Mouse (Mus musculus): ENCODE results near the gene Gm20388. TPM values are rescaled to one million over a fixed set of nuclear protein-coding genes. Genes with fewer than 3 reads are reported as not detected.

Gm20388 gene
- polyA plus RNA-seq, 1 experiment from 2014 or later, result 8.3 TPM

DNA sequence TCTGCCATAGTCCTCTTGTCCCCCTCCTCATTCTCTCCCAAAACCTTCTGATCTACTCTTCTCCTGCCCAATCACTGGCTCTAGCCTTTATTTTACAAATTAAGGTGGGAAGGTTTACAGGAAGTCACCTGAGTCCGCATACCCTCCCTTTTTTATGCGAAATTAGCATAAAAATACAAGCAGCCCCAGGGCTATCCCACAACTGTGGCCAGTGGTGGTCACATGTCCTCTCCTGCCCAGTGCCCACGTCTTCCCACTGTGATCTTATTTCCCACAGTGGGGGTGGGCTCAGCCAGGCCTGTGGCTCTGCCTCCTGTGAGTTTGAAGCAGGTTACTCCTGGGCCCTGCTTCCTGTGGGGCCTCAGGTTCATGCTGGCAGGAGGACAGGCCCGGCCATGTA lies 2194.0 kb downstream of the Gm20388 start:
- ATAC-seq (replicated peaks; ENCODE audit: low FRiP score, low TSS enrichment, low read depth), result no peak
- WGBS, result 80% methylated on average over 4 of the region's 4 CpGs

DNA sequence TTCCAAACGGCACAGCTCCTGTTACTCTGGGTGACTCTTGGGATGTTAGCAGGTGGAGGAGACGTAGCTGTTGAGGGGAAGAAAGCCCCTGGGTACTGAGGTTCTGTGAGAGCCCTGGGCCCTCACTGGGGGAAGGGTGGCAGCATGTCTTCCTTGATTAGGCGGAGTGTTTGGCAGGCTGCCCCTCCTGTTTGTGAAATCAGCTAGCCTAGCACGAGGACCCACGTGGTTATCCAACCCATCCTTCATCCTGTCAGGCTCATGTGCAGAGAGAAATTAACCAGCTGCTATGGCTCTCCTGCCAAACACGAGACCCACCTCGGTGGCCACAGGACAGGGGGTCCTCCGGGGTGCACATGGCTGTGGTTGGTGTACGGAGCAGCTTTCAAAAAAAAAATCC lies 2195.6 kb downstream of the Gm20388 start:
- Histone ChIP-seq H3K4me1 (replicated peaks; ENCODE audit: control insufficient read depth, insufficient read depth, low read length) (peaks cover 7% of the 10 kb centered on the region), H3K9me3 (ENCODE audit: control insufficient read depth, low read length) (no peaks in the 10 kb centered on the region), H3K4me2 (ENCODE audit: low read length) (no peak overlapping the region), H3K9ac (ENCODE audit: low read length) (no peak overlapping the region), H3K27ac (ENCODE audit: low read depth) (no peak overlapping the region), H3K36me3 (ENCODE audit: control insufficient read depth, insufficient read depth, low read length) (no peaks in the 10 kb centered on the region), H3K27me3 (replicated peaks; ENCODE audit: control insufficient read depth, insufficient read depth, low read length) (no peaks in the 10 kb centered on the region), H3K4me3 (ENCODE audit: low read depth, low read length) (no peak overlapping the region)
- DNase-seq (ENCODE audit: low spot score), result no peak
- 28% methylated on average over 9 of the region's 9 CpGs for WGBS
- no peak for ATAC-seq (replicated peaks; ENCODE audit: low FRiP score, low TSS enrichment, low read depth)

More for the DNA sequence above, 2194.0 kb downstream of the Gm20388 start:
- Histone ChIP-seq H3K27ac (ENCODE audit: low read depth) (no peak overlapping the region), H3K4me3 (ENCODE audit: low read depth, low read length) (no peak overlapping the region), H3K9me3 (ENCODE audit: control insufficient read depth, low read length) (no peaks in the 10 kb centered on the region), H3K4me2 (ENCODE audit: low read length) (no peak overlapping the region), H3K9ac (ENCODE audit: low read length) (no peak overlapping the region), H3K4me1 (replicated peaks; ENCODE audit: control insufficient read depth, insufficient read depth, low read length) (peaks cover 7% of the 10 kb centered on the region), H3K36me3 (ENCODE audit: control insufficient read depth, insufficient read depth, low read length) (no peaks in the 10 kb centered on the region), H3K27me3 (replicated peaks; ENCODE audit: control insufficient read depth, insufficient read depth, low read length) (no peaks in the 10 kb centered on the region)
- no peak for DNase-seq (ENCODE audit: low spot score)

DNA sequence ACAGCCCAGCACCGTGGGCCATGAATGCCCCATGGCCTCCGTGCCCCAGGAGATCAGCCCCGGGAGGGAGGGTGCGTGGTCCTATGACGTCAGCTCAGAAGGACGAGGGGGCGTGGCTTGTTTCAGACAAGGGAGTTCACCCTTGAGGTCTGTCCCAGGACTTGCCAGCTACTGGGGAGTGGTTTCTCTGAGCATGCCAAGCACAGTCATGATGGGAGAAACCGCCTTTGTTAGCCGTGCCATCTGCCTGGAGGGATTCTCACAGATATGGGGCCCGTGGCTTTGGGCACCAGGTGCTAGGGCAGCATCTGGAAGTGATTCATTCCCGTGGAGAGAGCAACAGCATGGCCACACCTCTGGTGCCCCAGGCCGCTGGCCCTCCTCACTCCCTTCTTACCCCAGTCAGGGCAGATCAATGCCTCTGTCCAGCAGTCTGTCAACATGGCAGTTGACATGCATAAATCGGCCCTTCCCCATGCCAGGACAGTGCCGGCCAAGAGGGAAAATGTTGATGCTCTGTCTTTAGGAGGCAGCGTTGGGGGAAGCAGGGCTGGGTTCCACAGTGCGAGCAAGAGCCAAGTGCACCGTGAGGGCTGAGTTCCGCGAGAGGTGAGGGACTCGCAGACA lies 2199.7 kb downstream of the Gm20388 start:
- H3K9me3 ChIP-seq (ENCODE audit: control insufficient read depth, low read length), result no peaks in the 10 kb centered on the region

GRCm38 (mm10) chr8:122110867-122111253 lies 2200.2 kb downstream of the Gm20388 start:
- Histone ChIP-seq H3K4me3 (ENCODE audit: low read depth, low read length) (no peak overlapping the region), H3K9ac (ENCODE audit: low read length) (no peak overlapping the region), H3K27ac (ENCODE audit: low read depth) (no peak overlapping the region), H3K9me3 (ENCODE audit: control insufficient read depth, low read length) (no peaks in the 10 kb centered on the region), H3K36me3 (ENCODE audit: control insufficient read depth, insufficient read depth, low read length) (no peaks in the 10 kb centered on the region), H3K4me1 (replicated peaks; ENCODE audit: control insufficient read depth, insufficient read depth, low read length) (peaks cover 11% of the 10 kb centered on the region; the same call in 1 of the 2 replicates), H3K27me3 (replicated peaks; ENCODE audit: control insufficient read depth, insufficient read depth, low read length) (no peaks in the 10 kb centered on the region), H3K4me2 (ENCODE audit: low read length) (no peak overlapping the region)
- ATAC-seq (replicated peaks; ENCODE audit: low FRiP score, low TSS enrichment, low read depth) (no peak), DNase-seq (ENCODE audit: low spot score) (no peak)
- 31% methylated on average over 6 of the region's 6 CpGs for WGBS

More for the DNA sequence above, 2199.7 kb downstream of the Gm20388 start:
- 66% methylated on average over 20 of the region's 20 CpGs for WGBS
- Histone ChIP-seq H3K4me3 (ENCODE audit: low read depth, low read length) (no peak overlapping the region), H3K9ac (ENCODE audit: low read length) (no peak overlapping the region), H3K4me2 (ENCODE audit: low read length) (no peak overlapping the region), H3K4me1 (replicated peaks; ENCODE audit: control insufficient read depth, insufficient read depth, low read length) (peaks cover 11% of the 10 kb centered on the region; the same call in 1 of the 2 replicates), H3K27me3 (replicated peaks; ENCODE audit: control insufficient read depth, insufficient read depth, low read length) (no peaks in the 10 kb centered on the region), H3K36me3 (ENCODE audit: control insufficient read depth, insufficient read depth, low read length) (no peaks in the 10 kb centered on the region), H3K27ac (ENCODE audit: low read depth) (no peak overlapping the region)
- no peak for ATAC-seq (replicated peaks; ENCODE audit: low FRiP score, low TSS enrichment, low read depth)
- DNase-seq (ENCODE audit: low spot score), result no peak

DNA sequence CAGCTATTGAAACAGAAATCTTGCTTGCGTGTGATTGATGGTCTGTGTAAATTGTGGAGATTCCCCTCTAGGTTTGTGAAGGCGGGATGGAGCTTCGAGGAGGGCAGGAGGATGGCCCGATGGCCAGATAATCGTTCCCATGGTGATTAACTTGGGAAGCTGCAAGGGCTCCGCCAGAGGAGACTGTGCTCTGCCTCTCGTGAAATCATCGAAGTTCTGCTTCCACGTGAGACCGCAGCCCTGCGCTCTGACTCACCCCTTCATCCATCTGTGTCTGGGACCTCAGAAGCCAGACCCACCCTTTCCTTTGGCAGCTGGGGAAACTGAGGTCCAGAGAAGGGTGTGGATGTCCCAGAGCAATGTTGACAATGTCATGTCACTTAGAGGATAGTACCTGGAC lies 2201.1 kb downstream of the Gm20388 start:
- no peak for ATAC-seq (replicated peaks; ENCODE audit: low FRiP score, low TSS enrichment, low read depth)

DNA sequence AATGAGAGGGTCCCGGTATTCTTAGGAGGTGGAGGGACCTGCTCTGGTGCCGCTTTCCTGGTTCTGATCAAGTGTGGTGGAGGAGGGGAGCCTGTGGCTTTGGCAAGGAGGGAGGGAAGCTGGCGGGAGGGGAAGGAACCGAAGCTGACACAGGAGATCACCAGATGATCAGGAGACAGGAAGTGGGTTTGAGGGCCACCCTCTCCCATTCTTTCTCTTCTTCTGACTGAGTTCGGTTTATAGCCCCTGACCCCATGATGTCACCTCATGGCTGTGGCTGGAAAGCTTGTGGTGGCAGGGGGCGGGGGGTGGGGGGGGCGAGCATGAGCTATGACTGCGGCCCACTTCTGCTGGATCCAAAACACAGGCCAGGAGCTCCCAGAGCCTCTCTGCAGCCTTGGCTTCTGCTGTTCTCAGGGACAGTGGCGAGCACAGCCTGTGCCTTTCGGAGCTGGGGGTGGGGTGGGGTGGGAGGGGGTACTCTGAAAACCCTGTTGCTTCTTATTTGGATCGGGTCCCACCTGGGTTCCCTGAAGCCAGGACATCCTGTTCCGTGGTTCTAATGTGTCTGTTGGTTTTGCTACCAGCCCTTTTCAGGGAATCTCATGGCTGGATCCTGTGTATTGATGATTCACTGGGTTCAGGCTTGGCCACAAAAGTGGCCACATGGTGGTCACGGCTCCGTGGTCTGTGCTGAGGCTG lies 2201.8 kb downstream of the Gm20388 start:
- Histone ChIP-seq H3K4me1 (replicated peaks; ENCODE audit: control insufficient read depth, insufficient read depth, low read length) (peaks cover 11% of the 10 kb centered on the region; the same call in 1 of the 2 replicates), H3K27ac (ENCODE audit: low read depth) (no peak overlapping the region), H3K9me3 (ENCODE audit: control insufficient read depth, low read length) (no peaks in the 10 kb centered on the region), H3K4me2 (ENCODE audit: low read length) (no peak overlapping the region), H3K36me3 (ENCODE audit: control insufficient read depth, insufficient read depth, low read length) (no peaks in the 10 kb centered on the region), H3K9ac (ENCODE audit: low read length) (no peak overlapping the region), H3K27me3 (replicated peaks; ENCODE audit: control insufficient read depth, insufficient read depth, low read length) (no peaks in the 10 kb centered on the region), H3K4me3 (ENCODE audit: low read depth, low read length) (no peak overlapping the region)
- ATAC-seq (replicated peaks; ENCODE audit: low FRiP score, low TSS enrichment, low read depth), result no peak
- no peak for DNase-seq (ENCODE audit: low spot score)
- WGBS, result 66% methylated on average over 14 of the region's 14 CpGs

More for the DNA sequence above, 2201.1 kb downstream of the Gm20388 start:
- Histone ChIP-seq H3K9me3 (ENCODE audit: control insufficient read depth, low read length) (no peaks in the 10 kb centered on the region), H3K36me3 (ENCODE audit: control insufficient read depth, insufficient read depth, low read length) (no peaks in the 10 kb centered on the region), H3K27ac (ENCODE audit: low read depth) (no peak overlapping the region), H3K4me2 (ENCODE audit: low read length) (no peak overlapping the region), H3K4me3 (ENCODE audit: low read depth, low read length) (no peak overlapping the region), H3K27me3 (replicated peaks; ENCODE audit: control insufficient read depth, insufficient read depth, low read length) (no peaks in the 10 kb centered on the region), H3K4me1 (replicated peaks; ENCODE audit: control insufficient read depth, insufficient read depth, low read length) (peaks cover 11% of the 10 kb centered on the region; the same call in 1 of the 2 replicates), H3K9ac (ENCODE audit: low read length) (no peak overlapping the region)
- no peak for DNase-seq (ENCODE audit: low spot score)
- WGBS, result 37% methylated on average over 11 of the region's 11 CpGs

DNA sequence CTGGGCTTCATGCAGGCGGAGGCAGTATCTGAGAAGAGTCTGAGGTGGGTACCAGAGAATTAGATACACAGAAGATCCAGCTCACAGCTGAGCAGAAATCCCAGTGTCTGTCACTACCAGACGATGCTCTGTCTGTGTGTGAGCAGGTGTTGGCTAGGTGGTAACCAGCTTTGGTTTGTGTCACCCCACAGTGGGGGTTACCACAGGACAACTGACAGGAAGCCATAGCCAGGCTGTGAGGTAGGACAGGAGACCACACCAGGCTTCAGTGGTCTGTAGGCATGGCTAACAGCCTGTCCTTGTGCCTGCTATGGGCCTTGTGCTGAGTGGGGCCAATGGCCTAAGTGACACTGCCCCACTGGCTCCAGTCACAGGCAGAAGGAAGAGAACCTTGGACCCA lies 2204.2 kb downstream of the Gm20388 start:
- Histone ChIP-seq H3K4me3 (ENCODE audit: low read depth, low read length) (no peak overlapping the region), H3K9me3 (ENCODE audit: control insufficient read depth, low read length) (no peaks in the 10 kb centered on the region), H3K27ac (ENCODE audit: low read depth) (no peak overlapping the region), H3K4me1 (replicated peaks; ENCODE audit: control insufficient read depth, insufficient read depth, low read length) (peaks cover 11% of the 10 kb centered on the region; the same call in 1 of the 2 replicates), H3K4me2 (ENCODE audit: low read length) (no peak overlapping the region), H3K36me3 (ENCODE audit: control insufficient read depth, insufficient read depth, low read length) (no peaks in the 10 kb centered on the region), H3K27me3 (replicated peaks; ENCODE audit: control insufficient read depth, insufficient read depth, low read length) (no peaks in the 10 kb centered on the region), H3K9ac (ENCODE audit: low read length) (no peak overlapping the region)
- no peak for DNase-seq (ENCODE audit: low spot score)
- ATAC-seq (replicated peaks; ENCODE audit: low FRiP score, low TSS enrichment, low read depth), result no peak
- WGBS, result 83% methylated on average over 2 of the region's 2 CpGs

DNA sequence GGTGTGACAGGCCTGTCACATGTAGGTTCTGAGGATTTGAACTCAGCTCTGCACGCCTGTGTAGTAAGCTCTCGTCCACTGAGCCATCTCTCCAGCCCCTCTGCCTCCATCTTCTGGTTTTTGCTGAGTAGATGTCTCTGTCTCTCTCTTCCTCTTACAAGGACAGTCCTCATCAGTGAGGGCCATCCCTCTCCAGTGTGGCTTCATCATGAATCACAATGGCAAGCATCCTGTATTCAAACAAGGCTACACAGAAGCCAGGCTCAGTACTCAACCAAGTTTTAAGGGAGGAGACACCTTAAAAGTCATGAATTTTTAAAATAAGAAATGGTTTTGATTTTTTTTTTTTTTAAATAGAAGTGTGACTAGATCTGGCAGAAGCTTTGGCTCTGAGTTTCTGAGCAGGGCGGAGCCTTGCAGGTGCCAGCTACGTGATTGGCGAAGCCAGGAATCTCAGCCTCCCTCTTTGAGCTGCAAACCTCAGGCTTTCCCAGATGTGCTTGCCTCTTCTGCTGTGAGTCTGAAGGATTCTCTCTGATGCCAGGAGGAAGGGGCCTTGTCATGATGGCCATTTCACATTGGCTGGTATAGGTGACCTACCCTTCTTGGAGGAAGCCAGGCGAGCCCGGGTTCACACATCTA lies 2206.2 kb downstream of the Gm20388 start:
- WGBS, result 90% methylated on average over 7 of the region's 7 CpGs
- no peak overlapping the region for H3K27ac ChIP-seq (ENCODE audit: low read depth)
- no peak overlapping the region for H3K4me3 ChIP-seq (ENCODE audit: low read depth, low read length)
- no peaks in the 10 kb centered on the region for H3K9me3 ChIP-seq (ENCODE audit: control insufficient read depth, low read length)
- ATAC-seq (replicated peaks; ENCODE audit: low FRiP score, low TSS enrichment, low read depth), result no peak
- no peaks in the 10 kb centered on the region for H3K36me3 ChIP-seq (ENCODE audit: control insufficient read depth, insufficient read depth, low read length)
- no peak overlapping the region for H3K9ac ChIP-seq (ENCODE audit: low read length)
- no peak for DNase-seq (ENCODE audit: low spot score)
- no peak overlapping the region for H3K4me2 ChIP-seq (ENCODE audit: low read length)
- H3K4me1 ChIP-seq (replicated peaks; ENCODE audit: control insufficient read depth, insufficient read depth, low read length), result peaks cover 8% of the 10 kb centered on the region; the same call in 1 of the 2 replicates
- no peaks in the 10 kb centered on the region for H3K27me3 ChIP-seq (replicated peaks; ENCODE audit: control insufficient read depth, insufficient read depth, low read length)
